Mouse (Mus musculus) MEL-GATA-1-ER (cell line): ENCODE measurements at regions not wholly inside any gene's neighbourhood (a gene's known extent, or its start where the extent isn't known, plus 50 kb on each side); places are given as distances from the start of the nearest gene placed in this dataset.
A peak's percentile ranks its signal among the peaks of the same experiment; 100 is the strongest.

Source experiments
- DNase-seq: peaks from one replicate; pipeline ENCODE4 v3.0.0-alpha.2; 2012; ENCODE audit warnings: low read depth; ENCODE audit errors: extremely low read depth

DNA sequence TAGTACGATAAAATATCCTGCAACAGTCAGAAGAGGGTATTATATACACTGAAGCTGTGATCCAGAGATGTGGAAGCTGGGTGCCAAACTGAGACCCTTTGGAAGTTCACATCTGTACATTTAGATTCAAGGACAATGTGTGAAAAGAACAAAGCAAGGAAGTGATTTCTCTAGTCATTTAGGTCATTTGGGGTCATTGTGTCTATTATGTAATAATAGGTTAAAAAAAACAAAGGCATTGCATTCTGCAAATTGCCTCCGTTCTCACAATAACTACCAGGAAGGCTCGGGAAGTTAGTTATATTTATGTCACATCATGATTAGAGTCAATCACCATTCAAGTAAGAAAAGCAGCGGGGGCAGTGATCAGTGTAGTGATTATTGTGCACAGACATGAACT lies 563.3 kb downstream of the Trim52 start:
- DNase-seq, result no peak

DNA sequence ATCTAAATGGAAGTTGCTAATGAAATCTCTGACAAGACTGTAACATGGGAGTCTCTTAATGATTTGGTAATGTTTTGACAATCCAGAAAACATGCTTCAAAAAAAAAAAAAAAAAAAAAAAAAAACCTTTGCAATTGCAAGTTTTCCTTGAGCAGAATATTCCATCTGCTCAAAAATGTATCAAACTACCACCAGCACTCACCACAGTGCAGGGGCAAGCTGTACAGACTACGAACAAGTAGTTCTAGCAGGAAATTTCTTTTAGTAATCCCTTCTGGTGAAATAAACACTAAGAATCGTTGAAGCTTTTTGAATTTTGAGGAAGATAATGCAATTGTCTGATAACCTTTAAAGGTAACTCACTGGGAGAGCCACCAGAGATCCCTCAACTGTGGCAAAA lies 572.0 kb downstream of the Trim52 start:
- DNase-seq, result no peak

DNA sequence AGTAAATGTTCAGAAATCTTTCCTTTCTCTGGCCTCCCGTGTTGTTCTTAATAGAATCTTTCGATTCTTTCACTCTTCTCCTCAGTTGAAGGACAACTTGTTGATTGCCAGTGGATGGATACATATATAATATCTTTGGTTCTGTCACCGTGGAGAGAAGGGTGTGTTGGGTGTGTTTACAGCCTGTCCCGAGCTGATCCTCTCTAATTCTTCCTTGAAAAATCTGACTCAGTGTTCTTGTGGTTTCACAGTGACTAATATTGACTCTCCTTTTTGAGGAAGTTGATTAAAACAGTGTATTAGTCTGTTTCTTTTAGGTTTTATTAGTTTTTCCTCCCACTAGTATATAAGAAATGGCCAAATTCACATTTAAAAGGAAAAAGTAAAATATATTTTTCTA lies 575.2 kb downstream of the Trim52 start:
- DNase-seq, result peak; percentile 60

DNA sequence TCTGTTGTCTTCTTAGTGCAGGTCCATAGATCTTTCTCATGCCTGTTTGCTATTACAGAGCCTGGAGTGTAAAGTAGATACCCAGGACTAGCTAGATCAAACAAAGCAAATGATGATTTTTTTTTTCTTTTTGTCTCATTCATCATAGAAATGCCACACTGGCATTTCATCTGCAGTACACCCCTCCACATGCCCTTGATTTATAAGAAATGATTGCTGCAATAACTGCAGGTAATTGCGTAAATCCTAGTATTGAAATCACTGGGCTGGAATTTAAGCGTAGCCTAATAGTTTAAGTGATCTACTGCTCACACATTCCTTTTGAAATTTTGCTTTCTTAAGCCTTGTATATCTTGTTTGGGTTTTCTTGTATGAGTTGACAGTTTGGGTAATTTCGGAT lies 581.4 kb downstream of the Trim52 start:
- no peak for DNase-seq

DNA sequence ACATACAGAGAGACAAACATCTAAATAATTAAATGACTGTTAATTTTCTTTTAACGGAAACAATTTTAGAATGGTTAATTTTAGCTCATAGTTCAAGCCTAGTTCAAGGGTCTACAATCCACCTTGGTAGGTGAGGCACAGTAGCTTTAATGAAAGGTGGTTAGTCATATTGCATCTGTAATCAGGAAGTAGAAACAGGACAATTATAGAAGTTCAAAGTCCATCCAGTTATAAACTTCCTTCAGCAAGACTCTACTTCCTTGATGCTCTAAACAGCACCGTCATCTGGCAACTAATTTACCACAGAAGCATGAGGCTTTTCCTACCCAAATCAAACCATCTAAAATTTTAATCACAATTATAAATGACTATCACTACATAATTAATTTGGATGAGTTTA lies 608.0 kb downstream of the Trim52 start:
- DNase-seq, result no peak

DNA sequence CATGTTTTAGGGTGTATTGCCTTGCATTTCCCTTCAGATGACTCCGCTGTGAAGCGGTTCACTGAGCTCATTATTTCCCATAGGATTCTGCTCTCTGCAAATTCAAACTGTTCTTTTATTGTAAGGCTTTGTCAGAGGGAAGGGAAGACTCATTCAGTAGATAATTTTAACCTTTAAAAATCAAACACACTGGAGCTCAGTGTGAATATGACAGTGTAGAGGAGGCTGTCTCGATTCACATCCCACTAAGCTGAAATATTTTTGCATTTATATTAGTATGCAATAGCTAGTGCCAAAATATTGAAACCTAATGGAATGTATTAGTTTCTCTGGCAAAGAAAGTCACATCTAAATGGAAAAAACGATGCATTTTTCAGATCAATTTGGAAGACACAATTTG lies 627.8 kb downstream of the Trim52 start:
- DNase-seq, result no peak

DNA sequence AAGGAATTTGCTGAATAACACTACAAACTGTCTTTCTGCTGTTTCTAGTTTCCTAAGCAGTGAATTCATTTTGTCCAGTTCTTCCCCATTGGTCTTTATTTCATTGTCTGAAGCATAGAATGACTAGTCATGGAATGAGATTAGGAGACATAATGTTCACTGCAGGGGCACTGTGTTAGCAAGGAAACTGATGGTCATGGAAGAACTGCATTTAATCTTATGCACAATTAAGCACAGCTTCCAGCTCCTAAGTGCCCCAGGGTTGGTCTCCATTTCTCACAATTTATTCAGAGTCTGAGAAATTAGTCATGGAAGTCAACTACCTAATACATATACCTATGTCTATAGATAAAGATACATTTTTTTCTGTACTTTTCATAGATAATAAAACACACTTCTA lies 634.9 kb downstream of the Trim52 start:
- DNase-seq, result no peak

DNA sequence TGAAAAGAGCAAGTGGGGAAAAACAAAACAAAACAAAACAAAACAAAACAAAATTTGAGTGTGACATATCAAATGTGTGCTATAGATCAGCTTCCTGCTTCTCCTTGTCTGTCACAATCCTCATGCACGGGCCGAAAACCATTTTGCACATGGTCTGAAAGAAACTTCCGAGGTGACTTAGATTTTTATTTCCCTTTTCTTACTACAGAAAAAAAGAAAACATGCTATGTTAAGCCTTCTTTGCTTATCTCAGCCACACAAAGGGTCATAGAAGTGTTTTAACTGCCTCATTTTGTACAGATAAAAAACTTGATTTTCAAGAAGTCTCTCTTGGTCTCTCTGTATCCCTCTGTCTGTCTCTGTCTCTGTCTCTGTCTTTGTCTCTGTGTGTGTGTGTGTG lies 654.2 kb downstream of the Trim52 start:
- DNase-seq, result peak; percentile 30

DNA sequence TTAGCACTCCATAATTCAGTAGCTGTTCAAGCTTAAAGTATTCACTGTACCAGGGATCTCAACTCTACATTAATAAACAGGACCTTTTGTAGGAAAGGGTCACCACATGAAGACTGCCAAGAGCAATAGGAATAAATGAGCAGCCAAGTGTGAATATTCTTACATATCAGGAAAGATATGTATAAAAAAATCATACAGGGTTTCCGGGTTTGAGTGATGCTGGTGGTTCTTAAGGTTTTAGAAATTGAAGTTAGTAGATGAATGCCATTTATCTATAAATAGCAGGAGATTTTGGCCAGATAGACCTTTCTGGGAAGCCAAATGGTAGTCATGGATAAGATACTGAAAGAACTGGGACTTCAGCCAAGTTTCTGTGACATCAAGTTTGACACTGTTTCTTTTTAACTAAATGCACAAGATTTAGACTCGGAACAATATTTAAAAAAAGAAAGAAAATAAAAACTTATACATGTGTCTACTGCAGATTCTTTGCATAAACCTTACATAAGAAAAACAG lies 657.1 kb downstream of the Trim52 start:
- peak; percentile 24 for DNase-seq

DNA sequence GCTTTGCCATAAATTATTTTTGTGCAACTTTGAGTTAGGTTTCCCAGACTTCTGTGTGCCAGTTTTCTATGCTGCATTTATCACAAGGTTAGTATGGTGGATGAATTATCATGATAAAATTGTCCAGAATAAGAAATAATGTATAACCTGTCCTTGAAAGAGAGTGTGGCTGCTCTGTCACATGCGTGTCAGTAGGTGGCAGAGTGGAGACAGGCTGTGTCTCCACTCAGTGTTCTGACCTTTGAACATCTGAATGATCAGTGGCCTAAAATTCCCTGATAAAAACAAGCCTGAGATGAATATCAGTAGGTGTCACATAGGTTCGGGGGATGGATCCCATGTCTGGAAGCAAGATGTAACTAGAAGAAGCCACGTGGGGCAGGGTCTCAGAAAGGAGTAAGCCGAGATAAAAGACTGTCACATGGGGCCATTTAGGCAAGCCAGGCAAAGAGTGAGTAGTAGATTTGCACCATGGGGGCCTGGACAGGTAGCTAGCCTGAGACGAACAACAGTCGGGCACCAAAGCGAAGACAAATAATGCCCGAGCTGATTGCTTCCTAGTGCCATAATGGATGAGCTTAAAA lies 660.0 kb downstream of the Trim52 start:
- no peak for DNase-seq
